Mouse (Mus musculus): ENCODE measurements around the gene Apol10b. TPM values are rescaled to one million over a fixed set of nuclear protein-coding genes. Genes with fewer than 3 reads are reported as not detected.
"Not testable (repeated sequence)": the region's sequence is repeated elsewhere in the genome, so short reads cannot be mapped to it uniquely, and the experiment has no call there.

Apol10b gene
- polyA plus RNA-seq, 1 experiment from 2014 or later = not detected

- Histone ChIP-seq H3K36me3 (no peaks in the 10 kb centered on the region), H3K9me3 (peaks cover 9% of the 10 kb centered on the region), H3K27ac (no peak overlapping the region), H3K27me3 (no peaks in the 10 kb centered on the region), H3K4me3 (replicated peaks) (no peak overlapping the region), H3K4me1 (replicated peaks) (no peaks in the 10 kb centered on the region), H3K9ac (replicated peaks) (no peak overlapping the region), H3K4me2 (no peak overlapping the region)
- no peak for ATAC-seq (ENCODE audit: insufficient number of reproducible peaks, insufficient read depth, low FRiP score, low TSS enrichment, low read depth)
Measured at GRCm38 (mm10) chr15:77587026-77587425, 8.9 kb downstream of the Apol10b start.

- H3K4me1 ChIP-seq (replicated peaks) = no peaks in the 10 kb centered on the region
- H3K36me3 ChIP-seq = no peaks in the 10 kb centered on the region
- H3K9me3 ChIP-seq = peaks cover 9% of the 10 kb centered on the region
- no peak overlapping the region for H3K9ac ChIP-seq (replicated peaks)
- H3K27me3 ChIP-seq = no peaks in the 10 kb centered on the region
- no peak overlapping the region for H3K27ac ChIP-seq
- WGBS = 71% methylated on average over 1 of the region's 1 CpGs
- no peak for ATAC-seq (ENCODE audit: insufficient number of reproducible peaks, insufficient read depth, low FRiP score, low TSS enrichment, low read depth)
- no peak overlapping the region for H3K4me2 ChIP-seq
- H3K4me3 ChIP-seq (replicated peaks) = no peak overlapping the region
Measured at GRCm38 (mm10) chr15:77581681-77582080, 14.2 kb downstream of the Apol10b start.

GRCm38 (mm10) chr15:77579311-77579710, 16.6 kb downstream of the Apol10b start:
- ATAC-seq (ENCODE audit: insufficient number of reproducible peaks, insufficient read depth, low FRiP score, low TSS enrichment, low read depth) = no peak
- 85% methylated on average over 4 of the region's 4 CpGs for WGBS
- no peak overlapping the region for H3K9ac ChIP-seq (replicated peaks)
- peaks cover 9% of the 10 kb centered on the region for H3K9me3 ChIP-seq
- H3K36me3 ChIP-seq = no peaks in the 10 kb centered on the region
- H3K27ac ChIP-seq = no peak overlapping the region
- no peak overlapping the region for H3K4me2 ChIP-seq
- no peaks in the 10 kb centered on the region for H3K4me1 ChIP-seq (replicated peaks)
- H3K4me3 ChIP-seq (replicated peaks) = no peak overlapping the region
- no peaks in the 10 kb centered on the region for H3K27me3 ChIP-seq

GRCm38 (mm10) chr15:77578801-77579200, 17.1 kb downstream of the Apol10b start:
- Histone ChIP-seq H3K27ac (no peak overlapping the region), H3K27me3 (no peaks in the 10 kb centered on the region), H3K9ac (replicated peaks) (no peak overlapping the region), H3K36me3 (no peaks in the 10 kb centered on the region), H3K4me3 (replicated peaks) (no peak overlapping the region), H3K4me1 (replicated peaks) (no peaks in the 10 kb centered on the region), H3K9me3 (peaks cover 8% of the 10 kb centered on the region), H3K4me2 (no peak overlapping the region)
- WGBS = 88% methylated on average over 2 of the region's 2 CpGs
- no peak for ATAC-seq (ENCODE audit: insufficient number of reproducible peaks, insufficient read depth, low FRiP score, low TSS enrichment, low read depth)

- Histone ChIP-seq H3K4me3 (replicated peaks) (no peak overlapping the region), H3K4me1 (replicated peaks) (no peaks in the 10 kb centered on the region), H3K9me3 (no peaks in the 10 kb centered on the region), H3K9ac (replicated peaks) (no peak overlapping the region), H3K27me3 (no peaks in the 10 kb centered on the region), H3K27ac (no peak overlapping the region), H3K4me2 (no peak overlapping the region), H3K36me3 (no peaks in the 10 kb centered on the region)
- no peak for ATAC-seq (ENCODE audit: insufficient number of reproducible peaks, insufficient read depth, low FRiP score, low TSS enrichment, low read depth)
Measured at GRCm38 (mm10) chr15:77563219-77563618, 32.7 kb downstream of the Apol10b start.

GRCm38 (mm10) chr15:77561792-77562191, 34.1 kb downstream of the Apol10b start, which contains the start of gene 1700025B11Rik:
TSS of gene 1700025B11Rik (minus strand) at chr15:77561892.
- no peak within 1 kb of the TSS for H3K4me2 ChIP-seq
- no peak for ATAC-seq (ENCODE audit: insufficient number of reproducible peaks, insufficient read depth, low FRiP score, low TSS enrichment, low read depth)
- H3K27ac ChIP-seq = no peak within 1 kb of the TSS
- H3K9ac ChIP-seq (replicated peaks) = no peak within 1 kb of the TSS
- no peak within 1 kb of the TSS for H3K4me3 ChIP-seq (replicated peaks)
- H3K27me3 ChIP-seq = no peaks in the 10 kb centered on the region
- no peaks in the 10 kb centered on the region for H3K36me3 ChIP-seq
- H3K9me3 ChIP-seq = no peaks in the 10 kb centered on the region
- H3K4me1 ChIP-seq (replicated peaks) = no peaks in the 10 kb centered on the region

- not testable (repeated sequence) for H3K4me3 ChIP-seq (replicated peaks); H3K4me2 ChIP-seq; H3K27ac ChIP-seq; H3K9ac ChIP-seq (replicated peaks); H3K27me3 ChIP-seq; ATAC-seq (ENCODE audit: insufficient number of reproducible peaks, insufficient read depth, low FRiP score, low TSS enrichment, low read depth); H3K9me3 ChIP-seq; H3K4me1 ChIP-seq (replicated peaks); H3K36me3 ChIP-seq
- 30% methylated on average over 1 of the region's 1 CpGs for WGBS
Measured at GRCm38 (mm10) chr15:77539221-77539620, 56.7 kb downstream of the Apol10b start.

Other genes with a start within 250 kb of the Apol10b start
- gene Apol7a, start 197.0 kb downstream of the Apol10b start, polyA plus RNA-seq (2016; fragmentation: Nextera tagmentation; extraction: Ambion mirVana) = not detected in 2 replicates
- not detected in 2 replicates for gene Apol9a, start 185.0 kb downstream of the Apol10b start, polyA plus RNA-seq (2016; fragmentation: Nextera tagmentation; extraction: Ambion mirVana)
- not detected in 2 replicates for gene Apol7b, start 148.6 kb downstream of the Apol10b start, polyA plus RNA-seq (2016; fragmentation: Nextera tagmentation; extraction: Ambion mirVana)
- not detected in 2 replicates for gene Apol10a, start 119.1 kb downstream of the Apol10b start, polyA plus RNA-seq (2016; fragmentation: Nextera tagmentation; extraction: Ambion mirVana)
- gene Apol11a, start 87.9 kb downstream of the Apol10b start, polyA plus RNA-seq (2016; fragmentation: Nextera tagmentation; extraction: Ambion mirVana) = not detected in 2 replicates
- gene Apol7c, start 62.8 kb downstream of the Apol10b start, polyA plus RNA-seq (2016; fragmentation: Nextera tagmentation; extraction: Ambion mirVana) = not detected in 2 replicates
- not detected in 2 replicates for gene 1700025B11Rik, start 34.2 kb downstream of the Apol10b start, polyA plus RNA-seq (2016; fragmentation: Nextera tagmentation; extraction: Ambion mirVana)
- not detected in 2 replicates for gene Gm36245, start 3.1 kb upstream of the Apol10b start, polyA plus RNA-seq (2016; fragmentation: Nextera tagmentation; extraction: Ambion mirVana)
- not detected in 2 replicates for gene Apol11b, start 47.2 kb upstream of the Apol10b start, polyA plus RNA-seq (2016; fragmentation: Nextera tagmentation; extraction: Ambion mirVana)
- 0.09 TPM in 1 of 2 replicates, not detected in the other for gene Apol7e, start 102.7 kb upstream of the Apol10b start, polyA plus RNA-seq (2016; fragmentation: Nextera tagmentation; extraction: Ambion mirVana)
- not detected in 2 replicates for gene Apol9b, start 132.9 kb upstream of the Apol10b start, polyA plus RNA-seq (2016; fragmentation: Nextera tagmentation; extraction: Ambion mirVana)
- 0.15 and 0.23 TPM in 2 replicates for gene Apol8, start 160.9 kb upstream of the Apol10b start, polyA plus RNA-seq (2016; fragmentation: Nextera tagmentation; extraction: Ambion mirVana)
- 40.0 and 43.1 TPM in 2 replicates for gene Myh9, start 246.1 kb upstream of the Apol10b start, polyA plus RNA-seq (2016; fragmentation: Nextera tagmentation; extraction: Ambion mirVana)